Mouse (Mus musculus) gastrocnemius, postnatal 10 days (tissue): ENCODE data around the gene Arf3. TPM values are rescaled to one million over a fixed set of nuclear protein-coding genes. Genes with fewer than 3 reads are reported as not detected.
A peak's percentile ranks its signal among the peaks of the same experiment; 100 is the strongest.
"Not testable (repeated sequence)": the region's sequence is repeated elsewhere in the genome, so short reads cannot be mapped to it uniquely, and the experiment has no call there.

Experiments
- DNase-seq: peaks from one replicate; pipeline ENCODE4 v3.0.0; 2021; ENCODE audit warnings: mixed read lengths
- total RNA-seq, 2 experiments: library from RNA; stranded (reverse); gene quantifications; 2 replicates each; pipeline ENCODE4 v1.2.3; 2021

The Arf3 gene
- total RNA-seq, 2 experiments from 2014 or later = 21.2 to 24.2 TPM

DNA sequence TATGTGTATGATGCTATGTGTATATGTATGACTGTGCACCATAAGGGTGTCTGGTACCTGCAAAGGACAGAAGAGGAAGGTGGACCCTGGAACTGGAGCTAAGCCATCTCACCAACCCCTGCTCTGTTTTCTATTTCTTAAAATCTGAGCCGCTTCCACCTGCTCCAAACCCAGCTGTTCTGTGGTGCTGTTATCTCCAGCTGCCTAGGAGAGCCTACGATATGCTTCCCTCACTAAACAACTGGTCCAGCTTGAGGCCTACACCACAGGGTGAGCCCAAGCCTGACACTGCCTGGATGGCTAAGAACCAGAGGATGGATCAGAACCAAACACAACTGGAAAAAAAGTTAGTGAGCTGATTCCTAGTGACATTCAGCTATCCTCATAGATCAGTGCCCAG lies 8.9 kb downstream of the Arf3 start:
- DNase-seq = no peak

DNA sequence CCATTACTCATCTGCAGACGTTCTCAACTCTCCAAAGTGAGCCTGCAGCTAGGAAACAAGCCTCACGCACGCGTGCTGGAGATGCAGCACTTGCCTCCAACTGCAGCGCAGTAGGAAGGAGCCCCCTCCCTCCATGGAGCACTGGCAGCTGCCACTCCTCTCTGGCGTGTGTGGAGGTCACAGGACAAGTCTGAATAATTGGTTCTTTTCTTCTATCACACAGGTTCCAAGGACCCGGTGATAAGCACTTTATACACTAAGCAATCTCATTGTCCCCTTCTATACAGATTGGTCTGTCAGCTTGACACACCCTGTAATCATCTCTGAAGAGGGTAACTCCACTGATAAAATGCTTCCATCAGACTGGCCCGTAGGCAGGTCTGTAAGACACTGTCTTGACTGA lies 10.0 kb downstream of the Arf3 start:
- DNase-seq = no peak

DNA sequence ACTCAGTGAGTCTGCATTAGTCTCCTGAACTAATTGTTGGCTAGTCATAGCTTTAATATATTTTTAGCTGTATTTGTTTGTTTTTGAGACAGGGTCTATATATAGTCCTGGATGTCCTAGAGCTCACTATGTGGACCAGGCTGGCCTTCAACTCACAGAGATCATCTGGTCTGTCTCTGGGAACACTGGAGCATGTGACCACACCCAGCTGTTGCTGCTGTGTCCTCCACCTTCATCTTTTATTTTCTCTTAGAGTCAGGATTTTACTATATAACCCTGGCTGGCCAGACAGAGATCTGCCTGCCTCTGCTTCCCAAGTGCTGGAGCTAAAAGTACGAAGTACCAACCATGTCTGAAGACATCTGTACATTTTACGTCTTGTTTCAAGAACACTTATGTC lies 13.9 kb downstream of the Arf3 start:
- DNase-seq = no peak

DNA sequence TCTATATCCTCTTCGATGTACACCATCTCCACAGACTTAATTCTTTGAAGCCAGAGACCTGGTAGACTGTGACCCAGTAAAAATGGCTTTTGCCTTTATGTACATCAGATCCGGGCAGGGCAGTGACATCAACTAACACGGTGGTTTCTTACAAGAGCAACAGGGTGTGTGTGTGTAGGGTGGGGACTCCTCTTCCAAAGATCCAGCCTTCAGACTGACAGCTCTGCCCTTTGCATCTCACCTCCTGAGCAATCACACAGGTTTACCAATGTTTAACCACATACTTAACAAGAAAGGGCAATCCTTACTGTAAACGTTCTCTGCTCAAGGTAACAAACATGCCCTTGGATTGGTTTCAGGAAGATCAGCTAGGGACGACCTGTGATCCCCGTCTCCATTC lies 15.7 kb downstream of the Arf3 start:
- no peak for DNase-seq

DNA sequence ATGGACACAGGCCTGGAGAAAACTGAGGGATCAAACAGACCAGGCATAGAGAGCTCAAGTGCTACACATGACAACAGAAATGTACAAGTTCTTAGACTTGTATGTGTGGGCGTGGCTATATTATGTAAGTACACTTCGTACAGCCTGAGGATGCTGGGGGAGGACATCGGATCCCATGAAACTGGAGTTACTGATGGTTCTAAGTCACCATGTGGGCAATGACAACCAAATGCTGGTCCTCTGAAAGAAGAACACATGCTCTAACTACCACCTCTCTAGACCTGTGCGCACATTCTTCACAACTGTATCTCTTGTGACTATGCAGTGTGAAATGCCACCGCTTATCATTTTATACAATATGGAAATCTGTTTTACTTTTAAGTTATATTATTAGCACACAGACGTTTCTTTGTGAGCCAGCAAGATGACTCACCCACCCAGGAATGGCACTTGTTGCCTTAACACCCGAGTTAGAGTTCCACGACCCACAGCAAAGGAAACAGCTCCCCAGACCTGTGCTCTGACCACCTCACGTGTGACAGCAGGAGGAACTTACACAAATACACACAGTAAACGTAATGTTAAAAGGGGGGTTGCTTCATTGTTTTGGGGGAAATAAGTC lies 16.6 kb downstream of the Arf3 start:
- no peak for DNase-seq

DNA sequence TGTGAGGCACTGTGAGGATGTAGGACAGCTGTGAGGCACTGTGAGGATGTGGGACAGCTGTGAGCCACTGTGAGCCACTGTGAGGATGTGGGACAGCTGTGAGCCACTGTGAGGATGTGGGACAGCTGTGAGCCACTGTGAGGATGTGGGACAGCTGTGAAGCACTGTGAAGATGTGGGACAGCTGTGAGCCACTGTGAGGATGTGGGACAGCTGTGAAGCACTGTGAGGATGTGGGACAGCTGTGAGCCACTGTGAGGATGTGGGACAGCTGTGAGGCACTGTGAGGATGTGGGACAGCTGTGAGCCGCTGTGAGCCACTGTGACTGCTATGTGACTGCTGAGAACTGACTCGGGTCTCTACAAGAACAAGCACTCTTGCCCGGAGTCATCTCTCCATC lies 19.2 kb downstream of the Arf3 start:
- not testable (repeated sequence) for DNase-seq

DNA sequence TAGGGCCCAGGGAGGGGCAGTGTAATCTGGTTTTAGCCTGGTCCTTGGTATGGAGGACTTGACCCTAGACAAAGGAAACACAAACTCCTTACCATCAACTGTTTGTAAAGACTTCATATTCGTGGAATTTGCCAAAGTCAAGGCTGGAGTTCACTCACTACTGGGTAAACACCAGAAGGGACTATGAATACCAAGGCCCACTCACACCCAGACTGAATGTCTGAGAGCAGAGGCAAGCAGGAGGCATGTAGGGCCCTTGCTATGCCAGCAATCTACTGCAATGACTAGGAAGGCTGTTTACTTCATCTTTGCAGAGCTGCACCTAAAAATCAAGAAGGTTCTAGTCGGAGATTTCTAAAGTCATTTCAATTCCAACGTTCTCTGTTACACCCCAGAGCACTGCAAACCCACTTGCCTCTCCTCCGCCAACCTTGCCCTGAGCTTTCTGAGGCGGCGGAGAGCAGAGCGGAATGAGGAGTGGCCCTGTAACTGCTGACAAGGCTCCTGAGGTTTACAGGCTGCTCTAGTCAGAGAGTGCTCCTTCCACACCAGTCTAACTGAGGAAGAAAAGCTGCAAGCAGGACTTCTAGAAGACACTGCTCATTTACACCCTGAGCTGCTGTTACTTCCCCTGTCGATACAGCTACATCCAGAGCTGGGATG lies 20.1 kb downstream of the Arf3 start:
- no peak for DNase-seq

DNA sequence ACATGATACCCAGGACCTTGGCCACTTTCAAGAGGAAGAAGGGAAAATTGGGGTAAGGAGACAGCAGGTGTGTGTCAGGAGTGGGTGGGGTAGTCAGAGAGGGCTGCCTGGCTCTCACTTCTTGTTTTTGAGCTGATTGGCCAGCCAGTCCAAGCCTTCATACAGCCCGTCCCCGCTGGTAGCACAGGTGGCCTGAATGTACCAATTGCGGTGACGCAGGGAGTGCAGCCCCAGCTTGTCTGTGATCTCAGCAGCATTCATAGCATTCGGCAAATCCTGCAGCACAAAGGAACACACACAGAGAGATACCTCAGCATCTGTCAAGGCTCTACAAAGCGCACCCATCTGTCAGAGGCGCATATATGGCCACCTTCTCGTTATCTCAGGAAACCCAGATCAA lies 22.8 kb downstream of the Arf3 start:
- DNase-seq = no peak

DNA sequence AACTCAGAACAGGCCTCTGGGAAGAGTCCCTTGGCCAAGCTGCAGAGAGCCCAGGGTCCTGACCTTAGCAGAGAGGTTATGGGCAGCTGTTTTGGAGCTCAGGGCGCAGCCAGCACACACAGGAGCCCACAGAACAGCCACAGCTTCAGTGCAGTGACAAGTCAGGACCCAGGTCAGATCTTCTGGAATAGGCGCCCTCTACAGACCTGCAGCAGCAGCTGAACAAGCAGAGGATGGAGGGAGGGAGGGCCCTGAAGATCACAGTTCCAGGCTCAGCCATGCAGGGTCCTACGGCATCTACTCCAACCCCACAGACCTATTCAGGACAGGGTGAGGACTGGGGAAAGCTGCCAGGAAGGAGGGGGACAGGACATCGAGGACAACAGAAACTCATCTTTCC lies 24.2 kb downstream of the Arf3 start:
- DNase-seq = no peak

DNA sequence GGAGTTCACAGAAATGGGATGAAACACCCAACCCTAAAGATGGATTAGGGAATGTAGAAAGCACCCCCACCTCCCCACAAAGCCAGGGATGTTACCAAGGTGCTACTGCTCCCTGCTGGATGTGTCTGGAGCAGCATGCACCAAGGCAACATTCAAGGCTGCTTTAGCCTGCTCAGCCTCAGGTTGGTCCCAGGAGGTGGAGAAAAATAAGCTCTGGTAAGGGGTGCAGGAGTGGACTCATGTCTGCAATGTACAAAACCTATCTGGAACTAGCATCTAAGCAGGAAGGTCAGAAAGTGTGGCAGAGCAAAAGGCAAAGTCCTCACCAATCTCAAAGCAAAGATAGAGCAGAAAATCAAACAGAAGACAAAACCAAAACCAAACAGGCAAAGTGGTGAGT lies 25.1 kb downstream of the Arf3 start:
- DNase-seq = peak; percentile 25

DNA sequence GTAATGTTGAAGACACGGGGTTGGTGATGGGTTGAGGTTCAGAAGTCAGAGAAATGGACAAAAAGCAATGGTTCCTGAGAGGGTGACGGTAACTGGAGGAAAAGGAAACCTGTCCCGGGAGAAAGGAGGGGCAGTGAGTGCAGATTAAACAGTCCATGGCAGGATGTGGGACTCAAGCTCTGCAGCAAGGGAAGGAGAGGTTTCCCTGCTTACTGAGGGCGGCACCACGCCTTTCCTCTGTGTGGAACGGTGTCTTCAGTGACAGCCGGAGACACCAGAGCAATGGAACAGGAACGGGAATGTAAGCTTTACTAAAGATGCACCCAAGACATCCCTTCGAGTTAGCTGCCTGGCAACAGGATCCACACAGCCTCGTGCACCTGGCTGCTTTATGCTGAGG lies 26.5 kb downstream of the Arf3 start:
- no peak for DNase-seq

DNA sequence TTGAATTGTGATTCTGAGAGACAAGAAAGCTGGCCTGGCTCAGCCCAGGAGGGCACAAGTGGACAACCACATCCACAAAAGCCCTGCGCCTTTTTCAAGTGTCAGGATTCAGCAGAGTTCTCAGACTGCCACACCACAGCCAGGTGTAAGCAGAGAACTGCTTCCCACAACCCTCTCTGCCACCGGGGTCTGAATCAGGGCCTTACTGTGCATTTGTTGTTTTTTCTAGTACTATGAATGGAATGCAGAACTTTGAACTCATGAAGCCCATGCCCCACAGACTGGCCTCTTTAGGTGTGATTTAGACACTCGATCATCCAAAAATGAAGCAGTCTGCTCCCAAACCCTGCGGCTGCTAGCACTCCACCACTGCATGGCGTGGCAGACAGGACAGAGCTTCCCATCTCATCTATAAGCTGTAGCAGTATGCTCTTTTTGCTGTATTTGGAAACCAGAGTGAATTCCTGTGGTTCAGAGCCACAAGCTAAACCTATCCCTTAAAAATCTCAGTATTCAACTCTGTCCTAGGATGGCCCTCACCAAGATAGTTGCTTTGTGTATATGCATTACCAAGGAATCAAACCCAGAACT lies 28.9 kb downstream of the Arf3 start:
- DNase-seq = no peak

DNA sequence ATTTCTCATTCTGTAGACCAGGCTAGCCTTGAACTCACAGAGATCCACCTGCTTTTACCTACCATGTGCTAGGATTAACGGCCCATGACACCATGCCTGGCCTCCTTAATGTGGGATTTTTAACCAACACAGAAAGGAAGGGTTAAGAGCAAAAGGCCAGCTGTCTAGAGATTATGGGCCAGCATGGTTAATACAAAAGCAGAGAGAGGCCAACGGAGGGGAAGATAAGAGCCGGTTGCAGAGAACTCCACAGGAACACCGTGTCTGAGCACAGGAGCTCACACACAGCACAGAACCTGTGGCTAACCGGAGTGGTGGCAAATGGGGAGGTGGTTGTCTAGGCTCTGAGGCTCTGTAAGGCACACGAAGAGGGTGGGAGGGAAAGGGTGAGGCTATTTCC lies 29.6 kb downstream of the Arf3 start:
- DNase-seq = no peak

DNA sequence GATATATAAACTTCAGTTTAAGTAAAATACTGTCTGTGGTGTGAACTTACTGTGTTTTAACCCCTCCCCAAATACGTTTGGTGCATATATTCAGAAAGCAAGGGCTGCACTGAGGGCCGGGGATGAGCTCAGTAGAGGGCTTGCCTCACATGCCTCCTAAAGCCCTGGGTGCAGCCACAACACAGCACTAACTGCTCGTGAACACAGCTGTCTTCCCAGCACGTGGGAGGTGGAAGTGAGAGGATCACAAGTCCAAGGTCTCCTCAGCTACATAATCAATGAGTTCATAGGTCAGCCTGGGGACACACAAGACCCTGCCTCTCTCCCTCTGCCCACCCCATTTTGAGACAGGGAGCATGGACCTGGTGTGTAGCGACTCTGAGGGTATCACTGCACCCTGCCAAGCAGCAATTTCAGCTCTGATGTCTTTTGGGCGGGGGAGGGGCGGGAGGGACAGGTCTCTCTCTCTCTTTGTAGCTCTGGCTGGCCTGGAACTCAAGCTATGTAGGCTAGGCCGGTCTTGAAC lies 30.9 kb downstream of the Arf3 start:
- no peak for DNase-seq

DNA sequence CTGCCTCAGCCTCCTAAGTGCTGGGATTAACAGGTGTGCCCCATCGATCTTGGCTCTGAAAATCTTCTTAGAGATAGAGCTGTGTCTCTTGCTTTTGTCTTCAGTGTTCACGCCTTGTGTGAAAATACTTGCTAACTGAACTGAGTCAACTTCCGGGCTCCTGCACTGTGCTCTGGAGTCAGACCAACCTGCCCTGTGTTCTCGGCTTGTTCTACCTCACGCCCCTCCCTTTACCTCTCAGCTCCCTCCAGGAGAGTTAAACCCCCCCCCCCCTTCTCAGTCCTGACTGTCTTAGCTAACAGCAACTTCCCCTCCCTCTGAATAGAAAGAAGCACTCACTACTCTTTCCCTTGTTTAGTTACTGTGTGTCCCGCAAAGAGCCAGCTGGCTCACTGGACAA lies 32.2 kb downstream of the Arf3 start:
- DNase-seq = no peak

DNA sequence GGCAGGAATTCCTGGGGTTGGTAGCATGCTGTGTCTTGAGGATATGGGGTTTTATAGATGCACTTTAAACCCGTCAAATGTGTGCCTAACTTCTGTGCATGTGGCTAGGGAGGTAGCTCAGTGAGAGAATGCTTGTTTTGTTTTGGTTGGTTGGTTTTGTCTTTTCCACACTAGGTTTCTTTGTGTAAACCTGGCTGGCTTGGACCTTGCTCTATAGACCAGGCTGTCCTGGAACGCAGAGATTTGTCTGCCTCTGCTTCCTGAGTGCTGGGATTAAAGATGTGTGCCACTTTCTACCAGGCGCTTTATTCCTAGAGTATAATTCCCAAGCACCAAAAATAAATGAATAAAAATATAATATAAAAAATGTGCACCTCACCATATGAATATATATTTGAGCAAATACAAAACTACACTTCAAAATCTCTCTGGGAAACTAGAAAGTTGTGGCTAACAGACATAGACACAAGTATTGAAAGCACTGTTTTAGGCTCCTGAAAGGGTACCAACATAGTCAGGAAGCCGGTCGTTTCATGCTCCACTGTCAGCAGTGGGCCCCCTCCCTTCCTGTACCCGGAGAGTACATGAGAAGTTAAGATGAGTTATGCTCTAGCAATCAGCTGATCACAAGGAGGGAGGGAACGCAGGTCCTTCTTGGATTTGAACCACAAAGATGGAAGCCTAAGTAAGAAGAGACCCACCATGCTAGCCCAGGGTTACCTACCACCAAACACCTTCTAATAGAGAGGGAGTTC lies 33.0 kb downstream of the Arf3 start:
- no peak for DNase-seq

DNA sequence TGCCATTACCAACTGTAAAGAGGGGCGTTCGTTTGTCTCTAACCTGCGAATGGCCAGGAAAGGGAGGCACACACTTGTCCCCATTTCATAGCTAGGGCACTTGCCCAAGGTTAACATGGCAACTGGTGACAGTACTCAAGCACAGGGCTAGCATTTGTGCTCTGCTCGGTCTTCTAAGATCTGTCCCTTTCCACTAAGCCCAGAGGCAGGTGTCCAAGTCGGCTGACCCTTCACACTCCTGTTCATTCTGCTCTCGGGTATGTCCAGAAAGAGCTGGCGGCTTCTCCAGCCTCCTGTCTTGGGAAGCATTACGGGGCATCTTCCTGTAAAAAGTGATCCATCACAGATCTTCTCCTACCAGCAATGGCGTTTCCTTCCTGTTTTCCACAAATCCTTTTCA lies 34.6 kb downstream of the Arf3 start:
- DNase-seq = no peak

DNA sequence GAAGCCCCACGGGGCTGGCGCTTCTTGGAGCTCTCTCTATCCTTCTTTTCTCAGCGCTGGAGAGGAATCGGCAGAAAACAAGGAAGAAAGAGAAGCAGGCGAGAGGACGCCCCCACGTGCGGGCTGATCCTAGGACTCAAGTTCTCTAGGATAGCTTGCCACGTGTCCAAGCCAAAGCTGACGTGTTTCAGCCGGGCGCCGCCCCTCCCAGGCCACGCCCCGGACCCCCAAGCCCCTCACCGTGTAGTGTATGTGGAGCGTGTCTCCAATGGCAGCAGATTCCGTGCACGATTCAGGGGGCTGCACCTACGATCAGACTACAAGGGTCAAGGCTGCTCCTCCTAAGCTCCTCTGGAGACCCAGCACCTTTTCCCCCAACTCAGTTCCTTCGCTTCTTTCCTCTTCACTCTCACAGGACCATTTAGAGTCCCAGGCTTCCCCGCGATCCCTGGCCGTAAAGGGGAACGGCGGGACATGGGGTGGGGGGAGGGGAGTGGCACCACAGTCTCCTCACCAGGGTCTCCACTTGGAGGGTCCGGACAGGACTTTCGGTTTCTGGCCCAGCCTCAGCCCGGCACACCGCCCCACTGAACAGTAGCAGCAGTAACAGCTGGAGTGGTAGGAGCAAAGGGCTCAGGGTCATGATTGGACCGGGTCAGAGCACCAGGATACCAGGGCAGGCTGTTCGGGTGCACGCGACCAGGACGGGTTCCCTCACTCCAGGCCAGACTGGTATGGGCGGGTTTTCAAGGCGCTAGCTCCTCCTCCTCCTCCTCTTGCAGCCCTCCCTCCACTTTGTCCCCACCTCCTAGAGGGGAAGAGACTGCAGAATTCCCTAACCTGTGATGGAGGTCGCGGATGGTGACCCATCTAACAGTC lies 35.3 kb downstream of the Arf3 start, which contains the start of gene Fkbp11:
TSS of gene Fkbp11 (minus strand) at position 756 of the 879 bp plus-strand sequence.
- peak; percentile 44 for DNase-seq

DNA sequence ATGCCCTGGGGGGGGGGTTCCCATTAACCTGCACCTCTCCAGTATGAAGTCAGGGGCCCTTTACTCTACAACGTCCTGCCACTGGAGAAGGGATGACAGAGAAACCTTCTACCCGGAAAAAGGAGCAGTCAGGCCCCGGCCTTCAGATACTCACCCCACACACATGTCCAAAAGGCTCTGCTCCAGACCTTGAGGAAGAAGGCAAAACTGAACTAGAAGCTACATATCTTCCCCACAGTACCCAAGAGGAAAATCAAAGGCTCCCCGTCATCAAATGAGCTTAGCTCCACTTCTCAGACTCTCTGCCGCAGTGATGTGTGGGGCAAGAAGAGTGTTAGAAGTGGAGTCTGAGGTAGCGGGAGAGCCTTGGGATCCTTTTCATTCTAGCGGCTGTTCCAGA lies 36.3 kb downstream of the Arf3 start:
- no peak for DNase-seq

DNA sequence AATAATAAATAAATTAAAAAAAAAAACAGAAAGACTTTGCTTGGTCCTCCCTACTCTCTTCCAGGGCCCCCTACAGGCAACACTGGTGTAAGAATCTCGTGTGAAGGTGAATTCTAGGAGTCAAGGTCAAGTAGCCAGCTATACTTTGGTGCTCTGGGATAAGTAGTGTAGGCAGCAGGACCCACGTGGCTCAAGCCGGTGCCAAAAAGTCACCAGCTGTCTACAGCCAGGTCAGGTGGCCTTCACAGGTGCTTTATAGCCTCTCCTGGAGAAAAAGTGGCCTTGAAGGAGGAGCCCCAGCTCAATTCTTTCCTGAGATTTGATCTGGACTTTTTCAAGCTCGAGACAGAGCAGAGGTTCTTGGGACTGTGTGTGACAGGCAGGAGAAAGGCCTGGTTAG lies 36.9 kb downstream of the Arf3 start:
- DNase-seq = no peak

DNA sequence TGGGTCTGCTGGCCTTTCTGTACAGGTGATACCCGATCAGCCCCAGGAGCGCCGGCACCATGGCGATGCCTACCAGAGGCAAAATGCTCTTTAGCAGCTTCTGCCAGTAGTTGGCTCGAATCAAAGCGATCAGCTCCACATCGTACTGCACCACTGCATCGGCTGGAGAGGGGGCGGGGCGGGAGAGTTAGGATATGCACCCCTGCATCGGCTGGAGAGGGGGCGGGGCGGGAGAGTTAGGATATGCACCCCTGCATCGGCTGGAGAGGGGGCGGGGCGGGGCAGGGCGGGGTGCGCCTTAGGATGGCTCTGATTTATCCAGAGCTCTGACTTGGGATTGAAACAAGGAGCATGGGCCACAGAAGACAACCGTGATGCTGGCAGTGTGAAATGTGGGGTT lies 38.6 kb downstream of the Arf3 start:
- DNase-seq = no peak

DNA sequence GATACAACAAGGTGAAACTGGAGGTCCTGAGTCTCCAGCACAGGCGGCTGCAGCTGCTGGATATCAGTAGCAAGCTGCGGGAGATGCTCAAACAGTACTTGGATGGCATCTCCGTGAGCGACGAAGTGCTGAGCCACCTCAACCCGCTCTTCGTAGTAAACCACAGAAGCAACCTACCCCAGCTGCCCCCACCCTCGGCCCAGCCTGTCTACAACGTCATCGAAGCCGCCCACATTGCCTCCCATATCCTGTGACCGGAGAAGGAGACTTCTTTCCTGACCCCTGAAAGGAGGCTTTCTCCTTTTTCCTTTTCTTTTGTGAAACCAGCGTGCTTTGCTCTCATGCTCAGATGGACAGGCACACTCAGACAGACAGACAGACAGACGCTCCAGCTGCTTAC lies 40.2 kb downstream of the Arf3 start:
- DNase-seq = no peak
